Mouse (Mus musculus): ENCODE measurements around the gene Nbas.

DNA sequence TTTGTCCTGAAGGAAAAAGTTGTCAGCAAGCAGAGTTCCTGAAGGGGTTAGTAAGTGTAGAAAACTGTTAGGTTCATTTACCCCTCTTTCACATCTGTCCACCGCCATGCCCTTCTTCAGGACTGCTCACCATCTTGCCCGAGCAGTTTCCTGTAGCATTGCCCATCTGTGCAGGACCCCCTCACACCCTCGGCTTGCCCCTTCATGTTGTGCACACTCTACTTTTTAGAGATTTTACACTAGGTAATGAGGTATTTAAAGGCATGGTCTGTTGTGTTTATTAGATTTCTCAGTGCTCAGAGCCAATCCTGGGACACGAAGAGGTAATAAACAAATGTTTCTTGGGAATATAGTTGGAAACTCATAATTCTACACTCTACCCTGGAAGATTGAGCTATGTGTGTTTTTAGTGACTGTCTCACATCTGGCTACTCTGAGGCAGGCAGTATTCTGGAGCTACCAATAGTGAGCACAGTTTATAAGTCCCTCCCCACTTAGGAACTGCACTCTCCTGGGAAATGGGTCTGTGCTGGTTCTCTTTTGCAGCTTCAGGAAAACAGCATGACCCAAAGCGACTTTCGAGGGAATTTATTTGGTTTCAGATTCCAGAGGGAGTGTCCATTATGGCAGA is 191.4 kb downstream of the Nbas start:
- TF ChIP-seq POLR2A (IDR thresholded peaks at IDR 0.05; ENCODE audit: control insufficient read depth, extremely low read depth, insufficient read depth, low read length, poor library complexity) = no peak
- TF ChIP-seq CTCF (IDR thresholded peaks at IDR 0.05; ENCODE audit: borderline replicate concordance, control insufficient read depth, extremely low read depth, insufficient read depth, low read length, poor library complexity) = no peak
